Mouse (Mus musculus): ENCODE measurements around the gene Tgfbr3.

GRCm38 (mm10) chr5:107089966-107090365 is 199.5 kb downstream of the Tgfbr3 start:
- TF ChIP-seq CTCF (IDR thresholded peaks at IDR 0.05; ENCODE audit: borderline replicate concordance, control insufficient read depth, extremely low read depth, insufficient read depth, low read length, poor library complexity) (no peak), POLR2A (IDR thresholded peaks at IDR 0.05; ENCODE audit: control insufficient read depth, extremely low read depth, insufficient read depth, low read length, poor library complexity) (no peak)
